Mouse (Mus musculus) left cerebral cortex, postnatal 25 days (tissue): Measurements from ENCODE around the gene BC052040. TPM values are rescaled to one million over a fixed set of nuclear protein-coding genes. Genes with fewer than 3 reads are reported as not detected.

Experiments
- DNase-seq, 2 experiments: peaks; one replicate each; pipeline ENCODE4 v3.0.0; 2022; ENCODE audit warnings: low spot score in 2 of 2, mixed read lengths in 1 of 2
- intact Hi-C: fragments of 180-260 bp; cut with DNase I; formaldehyde crosslinking; loops from one replicate; pipeline ENCODE4 v1.15.1; 2025
- total RNA-seq, 2 experiments: library from RNA; stranded (reverse); gene quantifications; 2 replicates each; pipeline ENCODE4 v1.2.3; 2021

The BC052040 gene
- 1 to 10 TPM; 6.7 to 7.6 TPM for total RNA-seq

GRCm38 (mm10) chr2:115581241-115581988 lies at the start of gene BC052040:
Gene BC052040 (plus strand): TSS chr2:115581716.
- DNase-seq, result peak; percentile 88 to 90
- intact Hi-C loops, result loop anchor here (10.0 kb wide), 1 partner anchor 483 kb away; the partner anchor contains the start of gene Meis2

GRCm38 (mm10) chr2:115538009-115538690 lies 43.4 kb upstream of the BC052040 start:
- intact Hi-C loops, result no loop called here
- DNase-seq, result no peak

GRCm38 (mm10) chr2:115538691-115539283 lies 42.7 kb upstream of the BC052040 start:
- intact Hi-C loops, result no loop called here
- no peak for DNase-seq

- intact Hi-C loops, result no loop called here
- no peak for DNase-seq
These were observed 41.8 kb upstream of the BC052040 start for GRCm38 (mm10) chr2:115539731-115540130.

- no peak for DNase-seq
- intact Hi-C loops, result no loop called here
These were observed 39.0 kb upstream of the BC052040 start for GRCm38 (mm10) chr2:115542401-115543123.

- intact Hi-C loops, result no loop called here
- DNase-seq, result no peak
These were observed 38.3 kb upstream of the BC052040 start for GRCm38 (mm10) chr2:115543212-115543611.

- intact Hi-C loops, result no loop called here
- no peak for DNase-seq
These were observed 29.6 kb upstream of the BC052040 start for GRCm38 (mm10) chr2:115551901-115552300.

- intact Hi-C loops, result no loop called here
- DNase-seq, result no peak
These were observed 19.2 kb upstream of the BC052040 start for GRCm38 (mm10) chr2:115562155-115562827.

- DNase-seq, result peak in 1 of 2 experiments; percentile 2
- intact Hi-C loops, result no loop called here
These were observed 18.0 kb upstream of the BC052040 start for GRCm38 (mm10) chr2:115563436-115564093.

- intact Hi-C loops, result no loop called here
- DNase-seq, result no peak
These were observed 9.5 kb upstream of the BC052040 start for GRCm38 (mm10) chr2:115571996-115572395.

- intact Hi-C loops, result no loop called here
- no peak for DNase-seq
These were observed 6.7 kb upstream of the BC052040 start for GRCm38 (mm10) chr2:115574802-115575201.

- DNase-seq, result no peak
- intact Hi-C loops, result no loop called here
These were observed 2.2 kb upstream of the BC052040 start for GRCm38 (mm10) chr2:115579171-115579900.

GRCm38 (mm10) chr2:115579976-115580375 lies 1.5 kb upstream of the BC052040 start:
- intact Hi-C loops, result loop anchor here (10.0 kb wide), 1 partner anchor 485 kb away; the partner anchor contains the start of gene Meis2

GRCm38 (mm10) chr2:115581989-115582608 lies 583 bp downstream of the BC052040 start:
- intact Hi-C loops, result loop anchor here (10.0 kb wide), 1 partner anchor 483 kb away; the partner anchor contains the start of gene Meis2
- DNase-seq, result no peak

More at GRCm38 (mm10) chr2:115579976-115580375, 1.5 kb upstream of the BC052040 start:
- no peak for DNase-seq

GRCm38 (mm10) chr2:115583776-115584175 lies 2.3 kb downstream of the BC052040 start:
- DNase-seq, result no peak
- intact Hi-C loops, result loop anchor here (10.0 kb wide), 1 partner anchor 481 kb away; the partner anchor contains the start of gene Meis2

- no peak for DNase-seq
- intact Hi-C loops, result no loop called here
These were observed 9.1 kb downstream of the BC052040 start for GRCm38 (mm10) chr2:115590602-115591001.

- intact Hi-C loops, result no loop called here
- DNase-seq, result peak; percentile 57 to 74
These were observed 11.2 kb downstream of the BC052040 start for GRCm38 (mm10) chr2:115592651-115593119.
